Mouse (Mus musculus): ENCODE data around the gene Rplp0. TPM values are rescaled to one million over a fixed set of nuclear protein-coding genes. Genes with fewer than 3 reads are reported as not detected.
"Not testable (repeated sequence)": the region's sequence is repeated elsewhere in the genome, so short reads cannot be mapped to it uniquely, and the experiment has no call there.

The Rplp0 gene
- total RNA-seq, 1 experiment = 2,327 TPM

DNA sequence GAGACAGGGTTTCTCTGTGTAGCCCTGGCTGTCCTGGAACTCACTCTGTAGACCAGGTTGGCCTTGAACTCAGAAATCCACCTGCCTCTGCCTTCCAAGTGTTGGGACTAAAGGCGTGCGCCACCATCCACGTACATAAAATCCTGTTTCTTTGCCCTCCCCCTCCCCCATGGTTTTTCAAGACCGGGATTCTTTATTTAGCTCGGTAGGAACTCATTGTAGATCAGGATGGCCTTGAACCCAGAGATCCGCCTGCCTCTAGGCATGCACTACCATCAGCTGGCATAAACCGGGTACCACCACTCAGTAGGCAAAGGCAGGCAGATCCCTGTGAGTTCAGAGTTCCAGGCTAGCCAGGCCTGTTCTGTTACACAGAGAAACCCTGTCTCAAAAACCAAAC lies 42.4 kb upstream of the Rplp0 start:
- DNase-seq (ENCODE audit: low read depth, low spot score) = no peak
- no peak for TF ChIP-seq ZC3H11A (IDR thresholded peaks at IDR 0.05; ENCODE audit: borderline replicate concordance, low read depth, low read length)
- no peak for TF ChIP-seq HCFC1 (IDR thresholded peaks at IDR 0.05; ENCODE audit: borderline replicate concordance, insufficient read depth, low read length)
- no peak for TF ChIP-seq ZNF384 (IDR thresholded peaks at IDR 0.05; ENCODE audit: low read depth, low read length)
- TF ChIP-seq MAFK (IDR thresholded peaks at IDR 0.05; ENCODE audit: insufficient read depth, low read depth, low read length) = no peak
- TF ChIP-seq CHD2 (IDR thresholded peaks at IDR 0.05; ENCODE audit: low read depth, low read length) = no peak
- Histone ChIP-seq H3K27ac (ENCODE audit: insufficient read depth, low read depth, low read length, poor library complexity, severe bottlenecking) (peak overlapping the region; percentile 51; the same call in 1 of the 2 replicates), H3K4me3 (ENCODE audit: insufficient read depth in 1 of 2, low read depth in 1 of 2, low read length in 2 of 2, poor library complexity in 1 of 2, severe bottlenecking in 1 of 2) (peak overlapping the region; percentile 44 to 62), H3K36me3 (ENCODE audit: control insufficient read depth, insufficient read depth, low read length, poor library complexity, severe bottlenecking) (no peaks in the 10 kb centered on the region; the same call in 1 of the 2 replicates), H3K9ac (ENCODE audit: insufficient read depth, low read depth, low read length, poor library complexity, severe bottlenecking) (peak overlapping the region; percentile 48; the same call in 1 of the 2 replicates), H3K4me1 (ENCODE audit: control insufficient read depth in 2 of 2, insufficient read depth in 2 of 2, low read length in 2 of 2, poor library complexity in 1 of 2) (peaks cover 6 to 14% of the 10 kb centered on the region in 2 experiments; a peak in 3 of 4 replicates), H3K9me3 (ENCODE audit: control insufficient read depth, insufficient read depth, low read depth, low read length) (no peaks in the 10 kb centered on the region)
- in situ Hi-C loops (cut with MboI; ENCODE audit: low sequenced_read_pairs in 2 of 2, unreplicated experiment in 2 of 2) = no loop called here

DNA sequence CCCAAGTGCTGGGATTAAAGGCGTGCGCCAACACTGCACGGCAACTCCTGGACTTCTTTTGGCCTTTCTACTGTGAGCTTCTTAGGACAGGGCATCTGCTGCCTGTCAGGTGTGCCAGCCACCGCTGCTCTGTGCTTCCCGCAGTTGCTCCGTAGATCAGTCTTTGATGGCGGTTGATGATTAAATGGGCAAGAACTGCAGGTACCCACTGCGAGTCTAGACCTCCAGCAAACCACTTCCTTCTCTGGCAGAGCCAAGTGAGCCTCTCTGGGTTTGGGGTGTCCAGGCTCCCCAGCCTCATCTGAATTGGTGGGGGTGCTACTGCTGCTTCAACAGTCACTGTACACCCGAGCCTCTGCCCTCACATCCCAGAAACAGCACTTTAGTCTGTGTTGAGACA lies 41.8 kb upstream of the Rplp0 start:
- Histone ChIP-seq H3K9ac (ENCODE audit: insufficient read depth, low read depth, low read length, poor library complexity, severe bottlenecking) (no peak overlapping the region), H3K4me3 (ENCODE audit: insufficient read depth in 1 of 2, low read depth in 1 of 2, low read length in 2 of 2, poor library complexity in 1 of 2, severe bottlenecking in 1 of 2) (no peak overlapping the region), H3K27ac (ENCODE audit: insufficient read depth, low read depth, low read length, poor library complexity, severe bottlenecking) (no peak overlapping the region), H3K36me3 (ENCODE audit: control insufficient read depth, insufficient read depth, low read length, poor library complexity, severe bottlenecking) (no peaks in the 10 kb centered on the region; the same call in 1 of the 2 replicates), H3K9me3 (ENCODE audit: control insufficient read depth, insufficient read depth, low read depth, low read length) (no peaks in the 10 kb centered on the region), H3K4me1 (ENCODE audit: control insufficient read depth in 2 of 2, insufficient read depth in 2 of 2, low read length in 2 of 2, poor library complexity in 1 of 2) (peaks cover 6 to 10% of the 10 kb centered on the region in 2 experiments; a peak in 3 of 4 replicates)
- no peak for DNase-seq (ENCODE audit: low read depth, low spot score)
- TF ChIP-seq ZNF384 (IDR thresholded peaks at IDR 0.05; ENCODE audit: low read depth, low read length) (no peak), ZC3H11A (IDR thresholded peaks at IDR 0.05; ENCODE audit: borderline replicate concordance, low read depth, low read length) (no peak), HCFC1 (IDR thresholded peaks at IDR 0.05; ENCODE audit: borderline replicate concordance, insufficient read depth, low read length) (no peak), MAFK (IDR thresholded peaks at IDR 0.05; ENCODE audit: insufficient read depth, low read depth, low read length) (no peak), CHD2 (IDR thresholded peaks at IDR 0.05; ENCODE audit: low read depth, low read length) (no peak)
- in situ Hi-C loops (cut with MboI; ENCODE audit: low sequenced_read_pairs in 2 of 2, unreplicated experiment in 2 of 2) = no loop called here

DNA sequence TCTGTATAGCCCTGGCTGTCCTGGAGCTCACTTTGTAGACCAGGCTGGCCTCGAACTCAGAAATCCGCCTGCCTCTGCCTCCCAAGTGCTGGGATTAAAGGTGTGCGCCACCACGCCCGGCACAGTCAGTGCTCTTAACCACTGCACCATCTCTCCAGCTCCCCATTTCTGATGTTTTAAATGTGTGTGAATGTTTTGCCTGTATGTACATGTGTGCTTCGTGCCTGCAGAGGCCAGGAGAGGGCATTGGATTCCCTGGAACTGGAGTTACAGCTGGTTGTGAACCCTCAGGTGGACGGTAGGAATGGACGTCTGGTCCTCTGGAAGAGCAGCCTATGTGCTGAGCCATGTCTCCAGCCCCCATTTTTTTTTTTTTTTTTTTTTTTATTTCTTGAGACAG lies 41.1 kb upstream of the Rplp0 start:
- H3K36me3 ChIP-seq (ENCODE audit: control insufficient read depth, insufficient read depth, low read length, poor library complexity, severe bottlenecking); H3K9me3 ChIP-seq (ENCODE audit: control insufficient read depth, insufficient read depth, low read depth, low read length); H3K27ac ChIP-seq (ENCODE audit: insufficient read depth, low read depth, low read length, poor library complexity, severe bottlenecking); DNase-seq (ENCODE audit: low read depth, low spot score); H3K9ac ChIP-seq (ENCODE audit: insufficient read depth, low read depth, low read length, poor library complexity, severe bottlenecking); in situ Hi-C loops (cut with MboI; ENCODE audit: low sequenced_read_pairs in 2 of 2, unreplicated experiment in 2 of 2); H3K4me3 ChIP-seq (ENCODE audit: insufficient read depth in 1 of 2, low read depth in 1 of 2, low read length in 2 of 2, poor library complexity in 1 of 2, severe bottlenecking in 1 of 2): not testable (repeated sequence)
- H3K4me1 ChIP-seq (ENCODE audit: control insufficient read depth in 2 of 2, insufficient read depth in 2 of 2, low read length in 2 of 2, poor library complexity in 1 of 2) = peaks cover 6 to 13% of the 10 kb centered on the region in 2 experiments; a peak in 3 of 4 replicates

DNA sequence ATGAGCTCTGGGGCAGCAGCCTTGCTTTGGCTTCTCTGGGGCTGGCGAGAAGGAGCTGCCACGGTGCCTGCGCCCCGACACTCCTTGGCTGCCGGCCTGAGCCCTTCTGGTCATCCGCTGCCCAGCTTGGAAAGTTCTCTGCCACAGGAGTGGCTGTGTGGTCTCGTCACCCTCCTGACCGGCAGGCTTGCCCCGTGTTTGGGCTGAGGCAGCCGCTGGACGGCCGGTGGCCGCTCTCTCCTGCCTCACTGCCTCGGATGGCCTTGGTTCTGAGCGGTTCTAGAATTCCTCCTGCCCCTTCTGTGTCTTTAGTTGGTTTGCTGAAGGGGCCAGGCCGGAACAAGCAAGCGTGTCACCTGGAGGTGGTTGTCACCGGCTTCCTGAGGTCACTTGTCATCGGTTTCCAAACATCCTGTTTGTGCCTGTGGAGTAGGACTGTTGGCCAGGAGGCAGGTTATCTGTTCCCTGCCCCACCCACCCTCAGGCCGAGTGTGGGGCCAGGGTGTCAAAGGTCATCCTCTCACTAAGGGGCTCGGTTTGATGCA lies 38.9 kb upstream of the Rplp0 start:
- Histone ChIP-seq H3K36me3 (ENCODE audit: control insufficient read depth, insufficient read depth, low read length, poor library complexity, severe bottlenecking) (no peaks in the 10 kb centered on the region; the same call in 1 of the 2 replicates), H3K4me1 (ENCODE audit: control insufficient read depth in 2 of 2, insufficient read depth in 2 of 2, low read length in 2 of 2, poor library complexity in 1 of 2) (peaks cover 4 to 17% of the 10 kb centered on the region in 2 experiments; a peak in 3 of 4 replicates), H3K27ac (ENCODE audit: insufficient read depth, low read depth, low read length, poor library complexity, severe bottlenecking) (no peak overlapping the region), H3K9ac (ENCODE audit: insufficient read depth, low read depth, low read length, poor library complexity, severe bottlenecking) (no peak overlapping the region), H3K9me3 (ENCODE audit: control insufficient read depth, insufficient read depth, low read depth, low read length) (no peaks in the 10 kb centered on the region), H3K4me3 (ENCODE audit: insufficient read depth in 1 of 2, low read depth in 1 of 2, low read length in 2 of 2, poor library complexity in 1 of 2, severe bottlenecking in 1 of 2) (no peak overlapping the region)
- DNase-seq (ENCODE audit: low read depth, low spot score) = no peak
- in situ Hi-C loops (cut with MboI; ENCODE audit: low sequenced_read_pairs in 2 of 2, unreplicated experiment in 2 of 2) = no loop called here
- TF ChIP-seq MAFK (IDR thresholded peaks at IDR 0.05; ENCODE audit: insufficient read depth, low read depth, low read length) (no peak), ZNF384 (IDR thresholded peaks at IDR 0.05; ENCODE audit: low read depth, low read length) (no peak), HCFC1 (IDR thresholded peaks at IDR 0.05; ENCODE audit: borderline replicate concordance, insufficient read depth, low read length) (no peak), ZC3H11A (IDR thresholded peaks at IDR 0.05; ENCODE audit: borderline replicate concordance, low read depth, low read length) (no peak), CHD2 (IDR thresholded peaks at IDR 0.05; ENCODE audit: low read depth, low read length) (no peak)
